Mouse (Mus musculus) thymus, postnatal 14 days (tissue): ENCODE results near the gene Tpcn1.

Experiments
- DNase-seq: peaks from one replicate; pipeline ENCODE4 v3.0.0; 2021

The Tpcn1 gene

DNA sequence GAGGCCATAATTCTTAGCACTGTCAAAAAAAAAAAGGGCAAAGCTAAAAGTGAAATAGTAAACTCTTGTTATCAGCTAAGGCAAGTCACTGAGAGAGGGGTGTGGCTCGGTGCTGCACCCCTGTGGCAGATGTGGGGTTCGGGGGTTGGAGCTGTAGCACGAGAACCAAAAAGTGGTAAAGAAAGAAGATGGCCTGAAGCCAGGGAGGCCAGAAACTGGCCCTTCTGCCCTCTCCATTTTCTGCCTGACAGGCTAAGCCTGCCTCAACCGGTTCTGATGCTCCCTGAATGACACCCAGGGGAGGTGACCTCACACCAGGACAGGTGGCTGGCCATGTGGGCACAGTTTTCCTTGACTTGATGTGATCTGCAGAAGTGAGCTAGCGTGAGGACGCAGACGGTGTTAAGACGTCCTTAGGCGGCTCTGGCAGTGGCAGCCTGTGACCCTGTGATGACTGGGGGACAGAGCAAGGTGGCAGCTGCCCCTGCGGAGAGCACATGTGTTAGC, 10.5 kb downstream of the Tpcn1 start:
- peak; percentile 85 for DNase-seq

DNA sequence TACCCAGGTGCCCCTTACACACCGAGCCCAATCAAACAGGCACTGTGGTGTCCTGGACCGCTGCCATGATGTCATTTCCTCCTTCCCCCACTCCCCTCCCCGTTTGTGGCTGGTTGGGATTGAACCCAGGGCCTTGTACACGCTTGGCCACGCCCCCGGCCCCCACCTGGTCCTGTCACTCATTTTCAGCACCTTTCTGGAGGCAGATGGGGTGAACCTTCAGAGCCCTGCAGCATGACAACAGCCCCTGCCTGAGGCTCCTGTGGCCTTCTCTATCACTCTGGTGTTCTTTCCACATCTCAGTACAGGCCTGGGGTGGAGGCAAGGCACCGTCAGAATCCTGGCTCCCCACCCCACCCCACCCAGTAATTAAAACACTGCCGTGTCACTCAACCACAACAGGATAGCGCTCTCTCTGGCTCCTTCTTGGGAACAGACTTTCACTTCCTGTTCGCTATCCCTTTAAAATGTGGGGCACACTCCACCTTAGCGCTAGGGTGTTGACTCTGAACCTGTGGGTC, 11.6 kb downstream of the Tpcn1 start:
- peak; percentile 75 for DNase-seq

DNA sequence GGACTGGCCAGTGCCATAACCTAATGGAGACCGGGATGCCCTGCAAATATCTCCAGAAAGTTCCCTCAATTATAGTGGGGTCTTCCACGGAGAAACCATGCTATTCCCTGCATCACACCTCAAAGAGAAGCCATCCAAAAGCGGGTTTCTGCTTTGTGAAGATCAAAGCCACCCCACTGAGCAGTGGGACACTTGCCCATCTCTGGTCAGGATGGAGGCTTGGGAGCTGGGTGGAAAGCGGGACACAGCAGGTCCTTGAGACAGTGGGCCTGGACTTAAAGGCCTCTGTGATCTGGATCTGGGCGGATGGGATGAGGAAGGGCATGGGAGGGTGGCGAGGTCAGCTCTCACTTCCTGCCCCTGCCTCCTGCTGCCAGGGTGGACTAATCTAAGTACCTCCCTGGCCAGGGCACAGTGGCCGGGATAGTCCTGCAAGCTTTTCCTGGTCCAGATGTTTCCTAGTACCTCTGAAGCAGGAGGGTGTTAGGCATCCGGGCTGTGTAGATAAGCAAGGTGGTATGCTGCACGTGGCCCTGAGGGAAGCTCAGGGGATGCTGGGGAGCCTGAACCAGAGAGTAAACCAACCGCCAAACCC, 13.9 kb downstream of the Tpcn1 start:
- no peak for DNase-seq

DNA sequence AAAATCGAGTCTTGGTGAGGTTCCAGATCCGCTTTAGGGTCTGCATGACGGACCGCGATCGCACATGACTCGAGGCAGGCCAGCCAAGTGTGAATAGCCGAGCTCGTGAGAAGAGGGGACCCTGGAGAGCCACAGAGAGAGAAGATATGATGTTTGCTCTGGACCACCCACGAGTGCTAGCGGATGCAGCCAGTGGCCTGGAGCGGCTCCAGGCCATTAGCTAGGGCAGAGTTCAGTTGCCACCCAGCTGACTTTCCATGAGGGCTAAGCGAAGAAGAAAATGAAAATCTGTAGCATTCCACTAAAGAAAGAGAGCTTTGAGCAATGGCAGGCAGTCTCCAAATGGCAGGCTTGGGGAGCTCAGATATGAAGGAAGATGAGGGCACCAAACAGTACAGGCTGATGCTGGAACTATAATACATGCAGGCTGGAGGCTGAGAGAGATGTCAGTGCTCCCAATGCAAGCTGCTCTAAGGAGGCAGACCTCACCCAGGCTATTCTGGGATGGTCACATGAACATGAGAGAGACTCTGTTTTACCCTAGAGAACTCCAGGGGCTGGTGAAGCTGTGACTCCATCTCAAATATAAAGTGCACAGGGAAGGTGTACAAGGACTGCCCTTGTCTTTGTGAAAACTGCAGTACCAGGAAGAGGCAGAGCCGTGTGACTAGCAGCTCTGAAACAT, 17.3 kb downstream of the Tpcn1 start:
- no peak for DNase-seq

DNA sequence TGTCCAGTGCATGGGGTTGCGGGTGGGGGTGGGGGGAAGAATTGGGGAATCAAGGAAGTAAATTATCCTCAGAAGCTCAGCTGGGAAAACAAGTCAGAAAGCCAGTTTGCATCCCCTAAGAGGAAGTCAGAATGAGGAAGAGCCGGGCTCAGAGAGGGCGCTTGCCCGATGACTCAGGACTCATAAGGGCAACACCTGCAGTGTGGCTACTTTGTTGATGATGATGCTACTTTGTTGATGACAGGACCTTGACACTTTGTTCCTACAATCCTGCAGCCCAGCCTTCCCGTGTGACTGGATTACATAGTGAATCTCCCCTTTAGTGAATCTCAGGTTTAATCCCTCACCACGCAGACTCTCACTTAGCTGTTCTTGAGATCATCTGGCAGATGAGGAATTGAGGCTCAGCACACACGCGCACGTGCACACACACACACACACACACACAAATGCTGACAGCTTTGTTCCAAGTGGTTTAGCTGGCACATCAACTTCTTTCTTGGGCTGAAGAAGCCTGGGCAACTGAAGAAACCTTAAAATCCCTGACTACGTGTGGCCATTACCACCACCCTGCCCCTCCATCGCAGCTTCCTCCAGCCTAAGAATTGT, 18.1 kb downstream of the Tpcn1 start:
- DNase-seq, result no peak

DNA sequence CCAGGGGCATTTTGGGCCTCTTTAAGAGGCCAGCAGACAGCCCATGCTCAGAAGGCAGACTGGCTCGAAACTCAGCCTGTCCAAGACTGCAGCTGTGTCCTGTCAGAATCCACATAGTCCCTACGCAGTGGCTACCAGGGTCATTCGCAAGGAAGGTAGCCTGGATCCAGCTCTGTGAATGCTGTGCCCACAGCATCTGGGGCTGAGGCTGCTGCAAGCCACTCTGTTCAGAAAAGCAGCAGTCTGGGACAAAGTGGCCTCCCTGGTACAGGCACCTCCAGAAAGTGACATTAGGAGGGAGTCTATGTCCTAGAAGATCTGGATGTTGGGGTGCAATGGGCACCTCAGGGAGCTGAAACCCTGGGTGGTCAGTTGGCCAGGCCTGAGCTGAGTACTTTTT, 18.7 kb downstream of the Tpcn1 start:
- no peak for DNase-seq

DNA sequence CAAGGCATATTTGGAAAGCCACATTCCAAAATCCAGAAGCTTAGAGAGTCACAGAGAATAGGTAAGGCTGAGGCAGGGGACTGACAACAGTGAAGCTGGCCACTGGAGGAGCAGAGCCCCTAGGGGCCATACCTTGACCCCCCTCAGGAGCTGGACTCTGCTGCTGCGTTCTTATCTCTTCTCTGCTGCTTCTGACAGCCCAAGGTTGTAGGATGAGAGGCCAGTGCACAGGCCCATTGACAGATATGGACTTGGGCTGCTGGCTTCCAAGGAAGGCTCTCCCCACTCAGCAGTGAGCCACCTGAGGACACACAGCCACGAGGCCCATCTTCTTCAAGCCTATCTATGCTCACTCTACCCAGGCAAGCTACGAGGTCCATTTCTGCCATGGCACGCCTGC, 19.5 kb downstream of the Tpcn1 start:
- no peak for DNase-seq

DNA sequence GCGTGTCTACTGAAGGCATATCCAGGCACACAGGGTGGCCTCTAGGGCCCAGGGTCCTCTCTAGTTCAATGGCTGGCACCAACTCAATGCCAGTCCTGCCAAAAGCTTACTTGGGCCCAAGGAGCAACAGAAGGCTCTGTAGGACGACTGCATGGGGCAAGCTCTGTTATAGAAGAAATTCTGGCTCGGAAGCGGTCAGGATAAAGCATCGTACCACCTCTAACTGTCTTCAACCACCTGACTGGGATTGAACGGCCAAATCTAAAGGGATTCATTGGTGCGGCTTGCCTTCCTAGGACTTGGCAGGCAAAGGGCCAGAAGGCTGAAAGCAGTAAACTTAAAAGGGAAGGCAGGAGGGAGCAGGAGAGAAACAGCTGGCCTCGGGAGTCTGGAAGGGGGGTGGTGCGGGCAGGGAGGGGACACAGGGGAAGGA, 20.1 kb downstream of the Tpcn1 start:
- DNase-seq, result no peak

DNA sequence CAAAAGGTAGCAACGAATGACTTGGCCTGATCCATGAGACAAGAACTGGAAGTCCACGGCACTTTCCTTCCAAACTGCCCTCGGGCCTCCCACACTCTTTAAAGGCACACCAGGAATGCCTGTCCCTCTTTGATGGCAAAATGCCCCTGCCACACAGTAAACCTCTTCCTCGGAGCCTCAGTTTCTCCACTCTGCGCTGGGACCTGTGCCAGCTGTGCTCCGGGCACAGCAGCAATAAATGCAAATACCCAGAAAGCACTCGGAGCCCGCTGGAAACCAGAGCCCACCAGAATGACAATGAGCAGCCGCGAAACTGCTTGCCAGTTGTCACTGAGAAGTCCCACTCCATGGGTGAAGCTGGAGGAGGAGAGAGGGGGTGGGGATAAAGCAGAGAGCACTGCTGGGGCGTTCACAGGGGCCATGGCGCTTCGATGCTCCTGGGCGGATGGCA, 20.7 kb downstream of the Tpcn1 start:
- no peak for DNase-seq

DNA sequence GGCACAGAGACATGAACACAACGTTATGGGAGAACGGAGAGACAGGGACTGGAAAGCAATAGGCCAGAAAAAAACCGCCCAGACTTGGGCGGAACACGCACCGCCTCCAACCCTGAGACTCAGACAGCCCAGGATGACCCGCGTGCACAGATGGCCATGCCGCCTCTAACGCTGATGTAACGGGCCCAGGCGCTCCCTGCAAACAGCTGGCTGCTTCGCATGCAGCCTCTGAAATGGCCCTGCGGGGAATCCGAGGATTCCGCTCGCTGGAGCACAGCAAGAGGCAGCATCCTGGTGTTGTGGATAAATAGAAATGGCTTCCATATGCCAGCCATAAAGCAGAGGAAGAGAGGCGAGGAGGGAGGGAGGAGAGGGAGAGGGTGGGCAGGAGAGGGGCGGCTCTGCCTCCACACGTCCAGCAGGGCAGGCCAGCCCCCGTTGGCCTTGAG, 21.2 kb downstream of the Tpcn1 start:
- DNase-seq, result no peak

DNA sequence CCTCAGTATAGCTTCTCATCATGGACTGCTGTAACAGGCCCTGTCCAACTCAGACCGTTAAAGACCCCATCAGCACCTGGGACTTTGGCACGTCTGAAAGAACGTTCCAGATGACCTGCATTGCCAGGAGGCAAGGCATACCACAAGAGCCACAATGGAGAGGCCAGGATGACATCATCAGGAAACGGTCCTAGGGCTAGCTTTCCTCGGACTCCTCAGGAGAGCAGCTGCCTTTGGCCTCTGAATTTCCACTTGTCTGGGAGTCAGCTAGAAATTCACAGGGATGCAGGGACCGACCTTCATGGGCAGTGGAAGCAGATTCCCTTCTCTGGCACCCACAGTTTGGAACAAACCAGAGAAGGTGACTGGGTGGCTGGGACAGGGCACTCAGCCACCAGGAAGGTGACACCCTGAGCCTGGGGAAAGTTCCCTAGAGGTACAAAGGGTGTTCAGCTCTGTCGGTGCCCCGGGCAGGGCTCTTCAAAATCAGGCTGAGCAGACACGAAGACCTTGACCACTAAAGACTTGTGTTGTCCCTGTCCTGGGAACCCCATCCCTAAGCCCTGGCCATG, 21.7 kb downstream of the Tpcn1 start:
- DNase-seq, result no peak

DNA sequence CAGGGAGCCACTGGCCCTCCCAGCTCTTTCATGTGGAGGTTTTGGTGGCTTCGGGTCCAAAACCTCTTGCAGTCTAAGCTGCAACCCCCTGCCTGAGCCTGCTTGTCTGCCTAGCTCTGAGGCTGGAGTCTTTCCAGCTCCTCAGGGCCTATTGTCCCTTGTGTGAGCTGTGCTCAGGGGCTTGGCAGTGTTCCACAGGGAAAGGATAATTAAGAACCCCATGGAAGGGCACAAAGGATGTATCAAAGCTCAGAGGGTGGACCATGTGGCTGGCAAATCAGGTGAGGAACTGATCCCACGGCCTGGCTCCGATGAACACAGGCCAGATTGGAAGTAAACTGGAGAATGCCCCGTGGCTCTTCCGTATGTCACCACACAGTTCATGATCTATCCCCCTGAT, 22.4 kb downstream of the Tpcn1 start:
- DNase-seq, result no peak

DNA sequence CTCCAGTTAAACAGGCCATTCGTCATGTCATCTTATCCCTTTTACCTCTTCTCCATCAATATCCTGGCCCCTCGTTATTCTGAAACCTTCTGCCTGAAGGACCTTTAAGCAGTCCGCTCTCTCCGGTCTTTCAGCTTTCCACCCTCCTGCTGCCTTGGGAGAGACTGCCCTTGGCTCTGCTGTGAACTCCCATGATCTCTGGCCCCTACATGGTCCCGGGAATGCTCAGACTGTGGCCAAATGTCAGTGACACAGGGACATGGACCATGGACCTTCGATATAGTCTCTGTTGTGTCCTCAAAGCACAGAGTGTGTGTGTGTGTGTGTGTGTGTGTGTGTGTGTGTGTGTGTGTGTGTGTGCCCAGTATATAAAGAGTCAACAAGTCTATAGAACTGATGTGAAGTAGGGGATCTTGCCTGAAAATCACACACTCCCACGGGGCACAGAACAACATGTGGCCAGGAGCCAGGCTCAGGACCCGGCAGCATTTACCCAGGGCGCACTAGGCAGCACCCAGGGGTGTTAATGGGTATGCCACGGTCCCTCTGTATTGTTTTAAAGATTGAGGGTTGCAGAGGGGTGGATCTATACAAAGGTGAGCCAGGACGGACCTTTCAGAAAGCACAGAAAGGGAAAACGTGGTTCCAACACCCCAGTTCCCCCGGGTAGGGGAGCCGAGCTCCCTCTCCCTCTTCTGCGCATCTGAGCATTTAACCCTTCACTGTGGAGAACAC, 23.1 kb downstream of the Tpcn1 start:
- DNase-seq, result no peak

DNA sequence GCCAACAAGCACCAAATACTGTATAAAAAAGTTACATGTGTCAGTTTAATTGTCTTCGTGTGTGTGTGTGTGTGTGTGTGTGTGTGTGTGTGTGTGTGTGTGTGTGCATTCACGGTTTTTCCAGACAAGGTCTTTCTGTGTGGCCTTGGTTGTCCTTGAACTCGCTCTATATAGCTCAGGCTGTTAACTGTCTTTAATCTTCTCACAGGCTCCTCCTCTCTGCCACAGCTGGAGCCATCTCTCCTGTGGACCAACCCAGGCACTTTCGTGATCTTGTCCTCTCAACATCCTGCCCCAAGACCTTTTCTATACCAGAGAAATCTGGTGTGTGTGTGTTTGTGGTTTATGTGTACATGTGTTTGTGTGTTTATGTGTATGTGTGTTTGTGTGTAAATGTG, 24.6 kb downstream of the Tpcn1 start:
- DNase-seq, result peak; percentile 34

DNA sequence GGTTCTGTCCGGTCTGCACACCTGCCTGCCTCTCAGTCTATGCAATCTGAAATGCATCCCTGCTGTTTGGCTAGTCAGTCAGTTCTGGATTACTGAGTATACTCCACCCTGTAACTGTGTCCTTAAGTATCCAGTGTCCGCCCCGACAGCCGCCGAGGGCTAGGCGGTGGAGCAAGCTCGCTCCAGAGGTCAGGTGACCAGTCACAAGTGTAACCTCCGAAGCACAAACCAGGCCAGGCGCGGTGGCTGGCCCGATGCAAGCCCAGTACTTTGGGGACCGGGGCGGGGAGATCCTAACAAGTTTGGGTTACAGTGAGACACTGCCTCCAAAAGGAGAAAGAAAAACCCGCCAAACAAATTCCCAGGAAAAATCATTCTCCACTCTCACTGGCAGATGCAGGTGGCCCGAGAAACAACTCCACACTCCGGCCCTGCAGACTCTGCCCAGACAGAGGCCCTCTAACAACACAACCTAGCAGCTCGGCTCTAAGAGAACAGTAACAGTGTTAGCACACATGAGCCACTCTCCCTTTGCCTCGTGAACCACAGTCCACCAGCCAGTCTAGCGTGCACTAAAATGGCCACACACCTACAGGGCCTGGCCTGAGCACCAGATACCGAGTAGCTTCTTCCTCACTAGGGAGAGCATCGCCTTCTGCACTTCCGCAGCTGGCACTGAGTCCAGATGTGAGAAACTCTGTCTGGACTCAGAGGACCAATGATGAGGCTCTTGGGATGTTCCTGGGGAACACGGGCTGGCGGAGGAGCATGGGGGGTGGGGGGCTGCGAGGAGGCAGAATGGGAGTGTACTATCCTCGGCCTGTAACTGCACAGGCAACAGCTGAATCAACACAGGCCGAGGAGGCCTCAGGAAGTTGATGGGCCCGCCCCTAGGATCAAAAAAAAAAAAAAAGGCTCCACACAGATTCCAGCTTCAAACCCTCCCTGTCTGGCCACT, 25.2 kb downstream of the Tpcn1 start:
- DNase-seq, result no peak

DNA sequence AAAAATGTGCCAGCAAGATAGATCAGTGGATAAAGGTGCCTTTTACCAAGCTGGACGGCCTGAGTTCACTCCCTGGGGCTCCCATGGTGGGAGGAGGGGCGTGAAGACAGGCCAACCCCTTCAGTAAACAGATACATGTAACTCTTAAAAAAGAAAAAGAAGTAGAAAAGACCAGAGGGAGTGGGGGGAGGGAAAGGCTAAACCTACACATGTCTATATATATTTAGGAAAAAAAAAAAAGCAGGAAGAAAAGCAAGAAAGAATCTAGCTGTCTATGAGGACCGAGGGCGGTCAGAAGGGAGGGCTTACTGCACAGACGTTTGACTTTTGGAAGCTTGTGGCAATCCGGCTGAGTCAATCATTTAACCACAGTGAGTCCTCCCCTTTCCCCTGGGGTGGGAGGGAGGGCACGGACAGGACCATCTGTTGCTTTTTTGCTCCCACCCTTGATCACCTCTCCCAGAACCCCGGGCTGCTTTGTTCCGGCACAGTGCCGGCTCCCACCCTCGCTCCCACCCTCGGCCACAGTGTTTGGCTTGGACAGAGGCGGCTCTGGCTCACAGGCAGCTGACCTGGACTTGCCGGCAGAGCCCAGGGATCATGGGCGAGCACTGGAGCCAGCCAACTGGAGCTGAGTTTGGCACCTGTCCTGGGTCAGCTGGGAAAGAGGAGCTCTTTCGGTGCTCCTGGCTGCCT, 27.7 kb downstream of the Tpcn1 start:
- no peak for DNase-seq

DNA sequence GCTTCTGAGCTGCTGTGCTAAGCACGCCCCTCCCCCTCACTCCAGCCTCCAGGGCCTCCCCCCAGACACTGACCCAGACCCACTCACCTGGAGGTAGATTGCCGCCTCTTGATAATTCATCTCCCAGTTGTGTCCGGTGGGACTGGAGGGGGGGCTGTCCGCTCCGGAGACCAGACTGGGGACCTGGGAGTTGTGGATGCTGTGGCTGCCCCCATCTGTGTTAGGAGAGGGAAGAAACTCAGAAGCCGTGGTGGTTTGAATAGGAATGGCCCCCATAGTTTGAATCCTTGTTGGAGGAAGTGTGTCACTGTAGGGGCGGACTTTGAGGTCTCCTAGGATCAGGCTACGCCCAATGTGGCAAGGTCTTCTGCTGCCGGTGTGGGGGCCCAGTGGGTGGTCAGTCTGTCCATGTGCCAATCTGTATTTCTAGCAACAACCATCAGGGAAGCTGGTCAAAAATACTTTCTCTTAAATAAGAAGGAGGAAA, 28.3 kb downstream of the Tpcn1 start:
- no peak for DNase-seq

DNA sequence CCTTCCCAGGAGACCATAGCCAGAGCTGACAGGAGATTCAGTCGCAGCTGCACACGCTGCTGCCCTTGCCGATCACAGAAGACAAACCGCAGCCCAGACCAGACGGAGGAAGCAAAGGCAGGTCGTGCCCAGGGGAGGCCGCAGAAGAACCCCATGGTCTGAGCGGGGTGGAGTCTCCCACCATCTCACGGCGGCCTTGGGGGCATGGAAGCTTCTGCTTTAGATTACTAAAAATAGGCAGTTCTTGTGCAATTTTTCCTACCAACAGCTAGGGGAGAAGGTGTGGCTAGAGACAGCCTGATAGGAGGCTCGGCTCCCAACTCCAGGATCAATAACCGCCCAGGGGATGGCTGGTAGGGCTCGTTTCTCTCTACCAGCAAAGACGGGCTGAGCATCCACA, 29.7 kb downstream of the Tpcn1 start:
- DNase-seq, result no peak

DNA sequence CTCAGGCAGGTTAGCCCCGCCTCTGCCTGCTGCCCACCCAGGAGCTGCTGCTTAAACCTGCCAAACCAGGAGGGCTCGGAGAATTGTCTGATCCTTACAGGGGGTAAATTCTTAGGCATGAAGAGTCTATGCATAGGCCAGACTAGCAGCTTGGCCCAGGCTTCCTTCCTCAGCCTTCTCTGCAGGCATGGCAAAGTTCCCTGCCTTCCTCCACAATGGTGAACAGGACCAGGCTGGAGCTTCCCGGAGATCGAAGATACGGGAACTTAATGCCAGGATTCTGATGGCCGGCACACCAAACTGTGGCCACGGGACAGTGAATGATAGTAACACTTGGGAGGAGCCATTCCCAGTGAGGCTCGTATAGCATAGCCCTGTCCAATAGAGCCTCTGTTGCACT, 30.4 kb downstream of the Tpcn1 start:
- DNase-seq, result no peak

DNA sequence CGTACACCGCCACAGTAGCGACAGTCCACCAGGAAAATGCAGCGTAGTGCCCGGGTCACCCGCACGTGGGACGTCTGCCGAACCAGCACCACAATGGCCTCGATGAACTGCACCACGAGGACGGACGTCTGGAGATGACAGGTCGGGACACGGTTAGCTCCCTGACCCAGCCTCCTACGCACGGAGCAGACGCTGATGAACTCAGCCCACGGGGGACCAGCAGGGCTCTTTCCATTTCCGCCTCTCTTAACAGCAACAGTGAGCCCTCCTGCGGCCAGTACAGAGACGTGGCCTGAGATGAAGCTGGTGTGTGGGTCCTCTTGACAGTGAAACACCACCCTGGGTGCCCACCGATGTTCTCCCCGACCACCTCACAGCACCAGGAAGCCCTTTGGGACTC, 32.6 kb downstream of the Tpcn1 start:
- DNase-seq, result no peak

DNA sequence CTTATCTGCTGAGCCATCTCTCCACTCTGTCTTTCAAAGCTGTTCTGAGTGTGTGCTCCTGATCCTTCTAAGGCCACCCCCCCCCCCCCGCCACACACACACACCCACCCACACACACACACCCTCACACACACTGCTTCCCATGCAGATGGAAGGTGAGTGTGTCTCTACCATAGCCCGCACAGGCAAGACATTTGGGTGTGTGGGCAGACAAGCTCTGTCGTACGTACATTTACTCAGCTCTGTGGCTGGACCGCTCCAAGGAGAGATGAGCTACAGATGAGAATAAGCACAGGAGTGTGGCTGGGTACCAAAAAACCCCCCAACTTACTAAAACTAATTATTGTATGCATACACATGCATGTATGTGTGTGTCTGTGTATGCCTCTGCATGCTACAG, 37.8 kb downstream of the Tpcn1 start:
- DNase-seq, result no peak
